Mouse (Mus musculus) hindbrain, embryonic 10.5 days (tissue): ENCODE data around the gene Armc7. TPM values are rescaled to one million over a fixed set of nuclear protein-coding genes. Genes with fewer than 3 reads are reported as not detected.
"Not testable (repeated sequence)": the region's sequence is repeated elsewhere in the genome, so short reads cannot be mapped to it uniquely, and the experiment has no call there.

ENCODE experiments used
- DNase-seq: peaks from one replicate; pipeline ENCODE4 v3.0.0-alpha.2; 2017; ENCODE audit warnings: low spot score
- H3K27ac ChIP-seq: fragments of 300-500 bp; sonication (generic); 2 replicates; pipeline ENCODE4 v1.5.1; 2016; ENCODE audit warnings: mild to moderate bottlenecking, moderate library complexity
- H3K27me3 ChIP-seq: fragments of 300-500 bp; sonication (generic); 2 replicates; pipeline ENCODE4 v1.6.1; 2016; ENCODE audit warnings: mild to moderate bottlenecking; ENCODE audit not compliant: poor library complexity, insufficient read depth, severe bottlenecking
- H3K36me3 ChIP-seq: fragments of 300-500 bp; sonication (generic); 2 replicates; pipeline ENCODE4 v1.6.1; 2016; ENCODE audit warnings: mild to moderate bottlenecking, moderate library complexity
- H3K4me1 ChIP-seq: fragments of 300-500 bp; sonication (generic); replicated peaks from 2 replicates; pipeline ENCODE4 v1.6.1; 2016; ENCODE audit warnings: mild to moderate bottlenecking
- H3K4me3 ChIP-seq: fragments of 300-500 bp; sonication (generic); 2 replicates; pipeline ENCODE4 v1.5.1; 2016; ENCODE audit warnings: mild to moderate bottlenecking, moderate library complexity
- H3K9me3 ChIP-seq: fragments of 300-500 bp; sonication (generic); 2 replicates; pipeline ENCODE4 v1.6.1; 2016; ENCODE audit warnings: mild to moderate bottlenecking, moderate library complexity
- WGBS: fragments of 180-500 bp; shearing (Covaris S2); methylation state at CpG from one replicate; pipeline ENCODE4 v1.1.7; 2016; 5-methylcytosine and 5-hydroxymethylcytosine counted together
- polyA plus RNA-seq: library from polyadenylated mRNA; unstranded; fragments of >200 nt; fragmentation: Nextera tagmentation; extraction: Ambion mirVana; gene quantifications from 2 replicates; pipeline ENCODE4 v1.2.1, GENCODE M21; 2016

Gene Armc7
- polyA plus RNA-seq, 1 experiment from 2014 or later = 10.8 TPM

DNA sequence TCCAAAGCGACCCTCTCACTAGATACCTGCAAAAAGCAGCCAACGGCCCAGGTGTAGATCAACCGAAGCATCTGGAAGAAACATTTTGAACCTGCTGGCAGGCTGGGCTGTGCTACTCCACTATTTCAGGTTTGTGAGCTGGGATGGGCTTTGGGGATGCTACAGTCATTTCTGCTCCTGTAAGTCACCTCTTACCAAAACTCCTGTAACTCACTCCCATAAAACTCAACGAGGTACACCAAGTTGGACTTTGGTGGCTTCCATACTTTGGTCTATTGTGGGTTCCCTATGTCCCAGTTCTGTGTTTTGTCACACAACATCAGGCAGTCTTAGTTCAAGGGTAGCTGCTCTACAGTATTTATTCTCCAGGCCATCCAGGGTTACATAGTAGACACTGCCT, 45.6 kb downstream of the Armc7 start:
- Histone ChIP-seq H3K4me1 (no peaks in the 10 kb centered on the region), H3K4me3 (no peak overlapping the region), H3K27ac (no peak overlapping the region), H3K9me3 (no peaks in the 10 kb centered on the region), H3K27me3 (no peaks in the 10 kb centered on the region), H3K36me3 (peaks cover 53% of the 10 kb centered on the region)
- DNase-seq = no peak
- WGBS = 90% methylated on average over 4 of the region's 4 CpGs

DNA sequence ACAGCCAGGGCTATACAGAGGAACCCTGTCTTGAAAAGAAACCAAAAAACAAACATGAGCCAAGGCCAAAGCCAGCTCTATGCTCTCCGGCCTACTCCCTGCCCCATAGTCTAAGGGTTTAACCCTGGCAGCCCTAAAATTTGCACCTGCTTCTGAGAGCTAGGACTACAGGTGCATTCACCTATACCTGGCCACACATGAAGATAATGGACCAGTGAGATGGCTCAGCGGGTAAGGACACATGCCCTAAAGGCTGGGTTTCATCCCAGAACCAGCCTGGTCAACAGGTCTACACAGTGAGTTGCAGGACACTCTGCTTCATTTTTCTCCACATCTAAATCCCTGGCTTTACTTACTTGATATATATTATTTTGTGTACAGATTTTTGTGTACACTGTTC, 46.8 kb downstream of the Armc7 start:
- 95% methylated on average over 2 of the region's 2 CpGs for WGBS
- Histone ChIP-seq H3K36me3 (peaks cover 65% of the 10 kb centered on the region), H3K27ac (no peak overlapping the region), H3K27me3 (no peaks in the 10 kb centered on the region), H3K4me1 (no peaks in the 10 kb centered on the region), H3K9me3 (no peaks in the 10 kb centered on the region), H3K4me3 (no peak overlapping the region)
- DNase-seq = no peak

DNA sequence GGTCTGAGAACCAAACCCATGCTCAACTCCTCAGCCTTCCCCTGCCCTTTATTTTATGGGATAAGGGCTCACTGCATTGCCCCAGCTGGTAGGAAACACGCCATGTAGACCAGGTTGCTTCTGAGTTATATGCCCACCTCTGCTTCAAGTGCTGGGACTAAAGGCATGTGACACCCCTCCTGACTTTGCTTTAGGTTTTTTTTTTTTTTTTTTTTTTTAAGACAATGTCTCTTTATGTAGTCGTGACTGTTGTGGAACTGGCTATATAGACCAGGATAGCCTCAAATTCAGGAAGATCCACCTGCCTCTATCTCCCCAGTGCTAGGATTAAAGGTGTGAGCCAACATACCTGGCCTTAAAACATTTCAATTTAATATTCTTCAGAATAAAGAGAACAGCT, 47.2 kb downstream of the Armc7 start:
- H3K36me3 ChIP-seq = peaks cover 69% of the 10 kb centered on the region
- H3K9me3 ChIP-seq = no peaks in the 10 kb centered on the region
- no peaks in the 10 kb centered on the region for H3K4me1 ChIP-seq
- no peak overlapping the region for H3K27ac ChIP-seq
- no peak overlapping the region for H3K4me3 ChIP-seq
- 82% methylated on average over 2 of the region's 2 CpGs for WGBS
- H3K27me3 ChIP-seq = no peaks in the 10 kb centered on the region
- no peak for DNase-seq

DNA sequence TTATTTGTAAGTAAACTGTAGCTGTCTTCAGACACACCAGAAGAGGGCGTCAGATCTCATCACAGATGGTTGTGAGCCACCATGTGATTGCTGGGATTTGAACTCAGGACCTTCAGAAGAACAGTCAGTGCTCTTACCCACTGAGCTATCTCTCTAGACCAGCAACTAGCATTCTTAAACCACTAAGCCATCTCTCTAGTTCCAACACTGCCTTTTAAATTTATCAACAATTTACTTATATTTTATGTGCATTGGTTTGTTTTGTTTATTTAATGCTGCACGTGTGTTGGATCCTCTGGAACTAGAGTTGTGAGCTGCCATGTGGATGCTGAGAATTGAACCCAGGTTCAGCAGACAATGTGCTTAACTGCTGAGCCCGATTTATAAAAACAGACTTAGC, 51.0 kb downstream of the Armc7 start:
- DNase-seq, H3K27ac ChIP-seq, H3K4me3 ChIP-seq, H3K4me1 ChIP-seq, H3K27me3 ChIP-seq, H3K9me3 ChIP-seq: not testable (repeated sequence)
- WGBS = 88% methylated on average over 3 of the region's 3 CpGs
- H3K36me3 ChIP-seq = peaks cover 94% of the 10 kb centered on the region

DNA sequence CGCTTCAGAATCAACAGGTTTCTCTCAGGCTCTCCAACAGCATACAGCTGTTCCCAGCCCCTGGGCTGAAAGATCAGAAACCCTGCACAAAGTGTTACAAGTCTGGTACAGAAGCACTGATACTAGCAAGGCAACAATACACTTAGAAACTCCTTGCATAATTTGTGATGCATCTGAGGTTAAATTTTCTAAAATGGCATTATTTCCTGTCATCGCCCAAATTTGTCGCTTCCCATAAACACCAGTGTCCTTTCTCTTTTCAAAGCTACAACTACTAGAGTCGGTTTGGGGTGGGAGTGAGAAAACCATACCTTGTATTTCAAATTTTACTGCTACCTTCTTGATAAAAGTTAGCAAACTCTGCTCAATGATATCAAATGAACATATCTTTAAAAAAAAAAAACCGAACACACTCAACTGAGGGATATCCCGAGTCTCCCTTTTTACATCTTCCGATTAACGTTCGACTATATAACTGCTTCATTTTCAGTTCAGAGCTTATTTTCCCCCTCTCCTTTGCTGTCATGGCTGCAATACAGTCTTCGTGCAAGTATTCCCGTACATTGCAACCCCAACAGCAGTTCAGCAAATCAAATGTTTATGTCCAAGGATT, 59.4 kb downstream of the Armc7 start:
- peaks cover 48% of the 10 kb centered on the region for H3K36me3 ChIP-seq
- no peaks in the 10 kb centered on the region for H3K9me3 ChIP-seq
- WGBS = 10% methylated on average over 11 of the region's 11 CpGs
- H3K4me3 ChIP-seq = peak overlapping the region; percentile 98
- DNase-seq = no peak
- peak overlapping the region; percentile 99 for H3K27ac ChIP-seq
- H3K27me3 ChIP-seq = no peaks in the 10 kb centered on the region
- peaks cover 22% of the 10 kb centered on the region for H3K4me1 ChIP-seq

DNA sequence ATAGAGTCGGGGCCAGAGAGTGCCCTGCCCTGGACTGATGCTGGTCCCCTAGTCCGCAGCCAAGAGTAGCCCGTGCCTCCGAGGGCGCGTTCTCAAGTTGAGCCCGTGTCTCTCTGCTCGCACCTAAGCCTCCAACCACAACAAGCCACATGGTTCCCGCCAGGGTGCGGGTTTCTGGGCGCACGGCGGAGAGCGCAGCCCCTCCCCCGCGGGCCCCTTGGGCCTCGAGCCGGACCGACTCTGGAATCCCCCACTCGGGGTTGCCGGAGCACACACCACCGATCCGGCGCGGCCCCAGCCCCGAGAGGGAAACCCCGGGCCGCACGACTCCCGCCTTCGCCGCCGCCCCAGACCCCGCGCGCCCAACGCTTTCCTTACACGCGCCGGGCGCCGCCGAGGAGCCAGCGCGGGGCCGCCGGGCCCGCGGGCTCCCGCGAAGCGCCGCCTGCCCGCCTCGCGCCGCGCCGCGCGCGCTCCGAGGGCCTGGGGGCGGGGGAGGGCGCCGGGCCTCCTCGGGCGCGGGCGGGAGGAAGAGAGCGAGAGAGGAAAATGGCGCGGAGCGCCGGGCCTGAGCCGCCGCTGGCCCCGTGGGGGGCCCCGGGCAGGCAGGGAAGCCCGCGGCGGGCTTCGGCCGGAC, 60.1 kb downstream of the Armc7 start:
- Histone ChIP-seq H3K4me1 (peaks cover 22% of the 10 kb centered on the region), H3K9me3 (no peaks in the 10 kb centered on the region), H3K27me3 (no peaks in the 10 kb centered on the region), H3K4me3 (peak overlapping the region; percentile 98), H3K27ac (peak overlapping the region; percentile 99), H3K36me3 (peaks cover 41% of the 10 kb centered on the region)
- DNase-seq = peak; percentile 76
- WGBS = under 1% methylated on average over 84 of the region's 84 CpGs

DNA sequence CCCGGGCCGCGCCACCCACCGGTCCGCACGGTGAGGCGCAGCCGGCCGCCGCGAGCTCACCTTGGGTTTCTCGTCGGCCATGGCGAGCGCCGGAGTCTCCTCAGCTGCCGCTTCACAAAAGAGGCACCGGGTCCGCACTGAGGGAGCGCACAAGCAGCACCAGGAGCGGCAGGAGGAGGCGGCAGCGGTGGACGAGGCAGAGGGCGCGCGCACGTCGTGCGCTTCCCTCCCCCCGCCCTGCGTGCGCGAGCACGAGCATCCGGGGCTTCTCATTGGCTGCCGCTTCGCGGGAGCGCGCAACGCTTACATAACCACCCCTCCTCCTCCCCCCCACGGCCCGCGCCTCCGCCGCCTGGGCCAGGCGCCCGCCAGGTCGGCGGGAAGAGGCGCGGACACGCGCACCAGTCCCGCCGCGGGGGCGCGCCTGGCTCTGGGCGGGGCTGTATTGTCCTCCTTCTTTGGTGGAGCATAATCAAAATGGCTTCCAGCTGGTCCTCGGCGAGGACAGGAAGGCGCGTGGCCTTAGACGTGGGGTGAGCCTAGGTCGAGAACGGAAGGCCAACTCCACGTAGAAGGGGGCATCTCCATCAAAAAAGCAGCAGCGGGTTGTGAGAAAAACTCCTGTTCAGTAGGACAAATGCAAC, 60.7 kb downstream of the Armc7 start, which contains the start of gene Sumo2:
TSS of gene Sumo2 (minus strand) at position 239 of the 644 bp plus-strand sequence.
- H3K27me3 ChIP-seq = no peaks in the 10 kb centered on the region
- H3K4me3 ChIP-seq = peak within 1 kb of the TSS; percentile 98
- H3K36me3 ChIP-seq = peaks cover 35% of the 10 kb centered on the region
- no peaks in the 10 kb centered on the region for H3K9me3 ChIP-seq
- 1% methylated on average over 68 of the region's 70 CpGs for WGBS
- DNase-seq = peak; percentile 99
- H3K4me1 ChIP-seq = peaks cover 22% of the 10 kb centered on the region
- H3K27ac ChIP-seq = peak within 1 kb of the TSS; percentile 99

DNA sequence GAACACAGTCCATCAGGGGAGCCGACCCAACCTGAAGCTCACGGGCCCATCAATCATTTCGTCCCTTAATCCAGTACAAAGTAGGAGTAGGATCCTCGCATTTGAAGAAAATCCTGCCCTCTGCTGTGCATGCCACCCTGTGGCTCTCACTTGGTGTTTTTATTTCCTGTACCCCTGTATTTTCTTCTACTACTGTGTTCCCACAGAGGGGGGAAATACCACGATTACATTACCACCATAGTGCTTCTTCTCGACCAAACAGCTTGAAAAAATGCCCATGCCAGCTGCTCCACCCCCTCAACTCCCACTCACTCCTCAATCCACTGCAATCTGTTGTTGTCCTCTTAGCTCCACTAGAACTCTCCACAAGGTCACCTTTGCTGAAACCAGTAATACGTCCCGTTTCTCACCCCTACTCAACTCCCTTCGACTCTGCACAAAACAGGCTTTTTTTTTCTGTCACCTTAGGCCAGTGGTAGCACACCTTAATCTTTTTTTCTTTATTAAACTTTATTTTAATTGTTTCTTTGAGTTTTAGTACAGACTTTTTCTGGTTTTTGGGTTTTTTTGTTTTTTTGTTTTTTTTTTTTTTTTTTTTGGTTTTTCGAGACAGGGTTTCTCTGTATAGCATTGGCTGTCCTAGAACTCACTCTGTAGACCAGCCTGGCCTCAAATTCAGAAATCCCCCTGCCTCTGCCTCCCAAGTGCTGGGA, 61.5 kb downstream of the Armc7 start:
- 87% methylated on average over 10 of the region's 10 CpGs for WGBS
- Histone ChIP-seq H3K27ac (peak overlapping the region; percentile 99), H3K27me3 (peaks cover 1% of the 10 kb centered on the region; the same call in 1 of the 2 replicates), H3K9me3 (no peaks in the 10 kb centered on the region), H3K4me1 (peaks cover 22% of the 10 kb centered on the region), H3K4me3 (peak overlapping the region; percentile 98), H3K36me3 (peaks cover 26% of the 10 kb centered on the region)
- no peak for DNase-seq

DNA sequence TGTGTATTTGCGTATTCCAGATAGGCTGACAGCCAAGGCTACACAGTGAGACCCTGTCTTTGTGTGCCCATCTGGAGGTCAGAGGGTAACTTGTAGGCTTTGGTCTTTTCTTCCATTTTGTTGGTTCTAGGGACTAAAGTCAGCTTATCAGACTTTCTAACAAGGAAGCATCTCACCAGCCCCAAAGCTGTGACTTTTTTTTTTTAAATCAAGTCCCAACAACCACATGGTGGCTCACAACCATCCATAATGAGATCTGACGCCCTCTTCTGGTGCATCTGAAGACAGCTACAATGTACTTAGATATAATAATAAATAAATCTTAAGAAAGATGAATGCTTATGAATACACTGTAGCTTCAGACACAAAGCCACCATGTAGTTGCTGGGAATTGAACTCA, 62.6 kb downstream of the Armc7 start:
- peaks cover 16% of the 10 kb centered on the region for H3K36me3 ChIP-seq
- H3K27ac ChIP-seq = no peak overlapping the region
- H3K4me1 ChIP-seq = peaks cover 22% of the 10 kb centered on the region
- H3K27me3 ChIP-seq = peaks cover 6% of the 10 kb centered on the region; the same call in 1 of the 2 replicates
- no peak overlapping the region for H3K4me3 ChIP-seq
- 61% methylated on average over 2 of the region's 2 CpGs for WGBS
- DNase-seq = no peak
- no peaks in the 10 kb centered on the region for H3K9me3 ChIP-seq

Other genes starting within 250 kb of the Armc7 start
- gene Grin2c, start 208.4 kb upstream of the Armc7 start, polyA plus RNA-seq = 0.14 and 0.18 TPM in 2 replicates
- gene Fdxr, start 198.6 kb upstream of the Armc7 start, polyA plus RNA-seq = 17.7 TPM in 2 replicates
- 0.27 and 0.47 TPM in 2 replicates for gene Fads6, start 178.0 kb upstream of the Armc7 start, polyA plus RNA-seq
- gene Otop2, start 168.5 kb upstream of the Armc7 start, polyA plus RNA-seq = not detected in 2 replicates
- gene Ush1g, start 153.6 kb upstream of the Armc7 start, polyA plus RNA-seq = 0.10 TPM in 1 of 2 replicates, not detected in the other
- 0.08 TPM in 1 of 2 replicates, not detected in the other for gene Otop3, start 140.9 kb upstream of the Armc7 start, polyA plus RNA-seq
- gene Hid1, start 107.9 kb upstream of the Armc7 start, polyA plus RNA-seq = 11.3 and 14.8 TPM in 2 replicates
- gene Cdr2l, start 93.8 kb upstream of the Armc7 start, polyA plus RNA-seq = 16.1 and 21.4 TPM in 2 replicates
- gene Mrpl58, start 71.9 kb upstream of the Armc7 start, polyA plus RNA-seq = 228 and 253 TPM in 2 replicates
- 878 and 961 TPM in 2 replicates for gene Atp5h, start 55.7 kb upstream of the Armc7 start, polyA plus RNA-seq
- gene Kctd2, start 55.5 kb upstream of the Armc7 start, polyA plus RNA-seq = 15.0 and 20.1 TPM in 2 replicates
- 0.08 and 0.16 TPM in 2 replicates for gene Trim80, start 35.1 kb upstream of the Armc7 start, polyA plus RNA-seq
- not detected in 2 replicates for gene Slc16a5, start 13.2 kb upstream of the Armc7 start, polyA plus RNA-seq
- 93.3 and 98.0 TPM in 2 replicates for gene Nt5c, start 16.2 kb downstream of the Armc7 start, polyA plus RNA-seq
- gene Jpt1, start 38.7 kb downstream of the Armc7 start, polyA plus RNA-seq = 778 and 995 TPM in 2 replicates
- 1,372 and 1,467 TPM in 2 replicates for gene Sumo2, start 60.6 kb downstream of the Armc7 start, polyA plus RNA-seq
- gene Nup85, start 88.8 kb downstream of the Armc7 start, polyA plus RNA-seq = 192 and 243 TPM in 2 replicates
- gene Mrps7, start 128.3 kb downstream of the Armc7 start, polyA plus RNA-seq = 104 and 112 TPM in 2 replicates
- 35.1 and 37.6 TPM in 2 replicates for gene Gga3, start 128.4 kb downstream of the Armc7 start, polyA plus RNA-seq
- 16.3 and 20.6 TPM in 2 replicates for gene Mif4gd, start 137.3 kb downstream of the Armc7 start, polyA plus RNA-seq
- gene Slc25a19, start 152.6 kb downstream of the Armc7 start, polyA plus RNA-seq = 23.7 and 24.7 TPM in 2 replicates
- 92.7 and 119 TPM in 2 replicates for gene Grb2, start 232.9 kb downstream of the Armc7 start, polyA plus RNA-seq